Mouse (Mus musculus) spleen, adult 2 months (tissue): ENCODE results near the gene Gimd1. TPM values are rescaled to one million over a fixed set of nuclear protein-coding genes. Genes with fewer than 3 reads are reported as not detected.

Source experiments
- DNase-seq, 2 experiments: peaks; one replicate each; pipeline versions ENCODE4 v3.0.0 to v3.0.0-alpha.2; 2012 to 2021; ENCODE audit warnings: low spot score in 2 of 2, low read depth in 1 of 2
- H3K27ac ChIP-seq: fragments of 200-500 bp; 2 replicates; pipeline ENCODE4 v1.5.1; 2012; ENCODE audit warnings: low read length, inconsistent platforms; ENCODE audit not compliant: insufficient read depth
- H3K27me3 ChIP-seq: fragments of 200-500 bp; 2 replicates; pipeline ENCODE4 v1.6.1; 2012; ENCODE audit warnings: mild to moderate bottlenecking, moderate library complexity, low read length, inconsistent platforms; ENCODE audit not compliant: control insufficient read depth, insufficient read depth
- H3K36me3 ChIP-seq: fragments of 200-500 bp; 2 replicates; pipeline ENCODE4 v1.6.1; 2012; ENCODE audit warnings: mild to moderate bottlenecking, low read length, inconsistent platforms; ENCODE audit not compliant: control insufficient read depth, insufficient read depth
- H3K4me1 ChIP-seq: fragments of 200-500 bp; 2 replicates; pipeline ENCODE4 v1.6.1; 2011; ENCODE audit warnings: inconsistent platforms; ENCODE audit not compliant: control insufficient read depth, insufficient read depth, insufficient read length
- H3K4me3 ChIP-seq: fragments of 200-500 bp; 2 replicates; pipeline ENCODE4 v1.5.1; 2011; ENCODE audit warnings: mild to moderate bottlenecking, inconsistent platforms; ENCODE audit not compliant: insufficient read depth, insufficient read length; ENCODE audit errors: extremely low read depth
- CTCF ChIP-seq: fragments of 200-500 bp; IDR thresholded peaks from 2 replicates; pipeline ENCODE4 v1.5.1; 2011; ENCODE audit warnings: mild to moderate bottlenecking, inconsistent platforms; ENCODE audit not compliant: insufficient read depth, insufficient read length, insufficient replicate concordance; ENCODE audit errors: extremely low read depth
- POLR2A ChIP-seq: fragments of 200-500 bp; IDR thresholded peaks from 2 replicates; pipeline ENCODE4 v1.6.1; 2011; ENCODE audit warnings: low read depth, low read length, inconsistent platforms
- WGBS: fragments of 180-500 bp; shearing (Covaris S2); methylation state at CpG from one replicate; pipeline ENCODE4 v1.1.7; 2018; 5-methylcytosine and 5-hydroxymethylcytosine counted together
- polyA plus RNA-seq: library from polyadenylated mRNA; depleted of rRNA; stranded (reverse); fragments of >200 nt; gene quantifications from 2 replicates; pipeline ENCODE4 v1.2.3, GENCODE M21; 2012; rRNA removed

Gene Gimd1
- not detected in 2 replicates for polyA plus RNA-seq

GRCm38 (mm10) chr3:132629601-132630239 is at the start of gene Gimd1:
Gene Gimd1, plus strand, starts transcription at chr3:132629820.
- DNase-seq = no peak
- no peaks in the 10 kb centered on the region for H3K4me1 ChIP-seq
- TF ChIP-seq CTCF (no peak), POLR2A (no peak)
- H3K36me3 ChIP-seq = no peaks in the 10 kb centered on the region
- H3K4me3 ChIP-seq = no peak within 1 kb of the TSS
- H3K27me3 ChIP-seq = no peaks in the 10 kb centered on the region
- no peak within 1 kb of the TSS for H3K27ac ChIP-seq
- WGBS = 89% methylated on average over 11 of the region's 11 CpGs

GRCm38 (mm10) chr3:132581198-132581597 is 48.4 kb upstream of the Gimd1 start:
- WGBS = 68% methylated on average over 3 of the region's 3 CpGs
- no peaks in the 10 kb centered on the region for H3K4me1 ChIP-seq

GRCm38 (mm10) chr3:132582339-132582738 is 47.3 kb upstream of the Gimd1 start:
- Histone ChIP-seq H3K27me3 (no peaks in the 10 kb centered on the region), H3K36me3 (no peaks in the 10 kb centered on the region), H3K27ac (no peak overlapping the region), H3K4me1 (no peaks in the 10 kb centered on the region), H3K4me3 (no peak overlapping the region)
- 60% methylated on average over 4 of the region's 4 CpGs for WGBS
- no peak for DNase-seq
- TF ChIP-seq CTCF (no peak), POLR2A (no peak)

More at GRCm38 (mm10) chr3:132581198-132581597, 48.4 kb upstream of the Gimd1 start:
- H3K27ac ChIP-seq = no peak overlapping the region
- DNase-seq = no peak
- H3K36me3 ChIP-seq = no peaks in the 10 kb centered on the region
- no peak overlapping the region for H3K4me3 ChIP-seq
- TF ChIP-seq CTCF (no peak), POLR2A (no peak)
- no peaks in the 10 kb centered on the region for H3K27me3 ChIP-seq

- Histone ChIP-seq H3K27ac (no peak overlapping the region), H3K4me1 (no peaks in the 10 kb centered on the region), H3K36me3 (no peaks in the 10 kb centered on the region), H3K27me3 (no peaks in the 10 kb centered on the region), H3K4me3 (no peak overlapping the region)
- WGBS = 79% methylated on average over 8 of the region's 8 CpGs
- TF ChIP-seq POLR2A = no peak
- TF ChIP-seq CTCF = no peak
- no peak for DNase-seq
These were observed 44.3 kb upstream of the Gimd1 start for GRCm38 (mm10) chr3:132585122-132585972.

GRCm38 (mm10) chr3:132588146-132588545 is 41.5 kb upstream of the Gimd1 start:
- Histone ChIP-seq H3K27ac (no peak overlapping the region), H3K36me3 (no peaks in the 10 kb centered on the region), H3K4me1 (no peaks in the 10 kb centered on the region), H3K27me3 (no peaks in the 10 kb centered on the region), H3K4me3 (no peak overlapping the region)
- TF ChIP-seq CTCF = no peak
- TF ChIP-seq POLR2A = no peak
- WGBS = 80% methylated on average over 1 of the region's 1 CpGs
- DNase-seq = no peak

- Histone ChIP-seq H3K4me1 (no peaks in the 10 kb centered on the region), H3K4me3 (no peak overlapping the region), H3K27me3 (no peaks in the 10 kb centered on the region), H3K27ac (no peak overlapping the region), H3K36me3 (no peaks in the 10 kb centered on the region)
- TF ChIP-seq POLR2A = no peak
- no peak for TF ChIP-seq CTCF
- no peak for DNase-seq
- 74% methylated on average over 3 of the region's 3 CpGs for WGBS
These were observed 39.6 kb upstream of the Gimd1 start for GRCm38 (mm10) chr3:132590010-132590409.

- H3K36me3 ChIP-seq = no peaks in the 10 kb centered on the region
- TF ChIP-seq CTCF = no peak
- TF ChIP-seq POLR2A = no peak
- 62% methylated on average over 1 of the region's 1 CpGs for WGBS
- no peak overlapping the region for H3K27ac ChIP-seq
- H3K27me3 ChIP-seq = no peaks in the 10 kb centered on the region
- DNase-seq = no peak
- H3K4me3 ChIP-seq = no peak overlapping the region
- H3K4me1 ChIP-seq = no peaks in the 10 kb centered on the region
These were observed 39.0 kb upstream of the Gimd1 start for GRCm38 (mm10) chr3:132590604-132591003.
